Mouse (Mus musculus): ENCODE measurements around the gene Zfp560. TPM values are rescaled to one million over a fixed set of nuclear protein-coding genes. Genes with fewer than 3 reads are reported as not detected.
"Not testable (repeated sequence)": the region's sequence is repeated elsewhere in the genome, so short reads cannot be mapped to it uniquely, and the experiment has no call there.

Gene Zfp560
- 30.9 and 31.0 TPM in 2 replicates for polyA plus RNA-seq (2016; fragmentation: Nextera tagmentation; extraction: Ambion mirVana)

DNA sequence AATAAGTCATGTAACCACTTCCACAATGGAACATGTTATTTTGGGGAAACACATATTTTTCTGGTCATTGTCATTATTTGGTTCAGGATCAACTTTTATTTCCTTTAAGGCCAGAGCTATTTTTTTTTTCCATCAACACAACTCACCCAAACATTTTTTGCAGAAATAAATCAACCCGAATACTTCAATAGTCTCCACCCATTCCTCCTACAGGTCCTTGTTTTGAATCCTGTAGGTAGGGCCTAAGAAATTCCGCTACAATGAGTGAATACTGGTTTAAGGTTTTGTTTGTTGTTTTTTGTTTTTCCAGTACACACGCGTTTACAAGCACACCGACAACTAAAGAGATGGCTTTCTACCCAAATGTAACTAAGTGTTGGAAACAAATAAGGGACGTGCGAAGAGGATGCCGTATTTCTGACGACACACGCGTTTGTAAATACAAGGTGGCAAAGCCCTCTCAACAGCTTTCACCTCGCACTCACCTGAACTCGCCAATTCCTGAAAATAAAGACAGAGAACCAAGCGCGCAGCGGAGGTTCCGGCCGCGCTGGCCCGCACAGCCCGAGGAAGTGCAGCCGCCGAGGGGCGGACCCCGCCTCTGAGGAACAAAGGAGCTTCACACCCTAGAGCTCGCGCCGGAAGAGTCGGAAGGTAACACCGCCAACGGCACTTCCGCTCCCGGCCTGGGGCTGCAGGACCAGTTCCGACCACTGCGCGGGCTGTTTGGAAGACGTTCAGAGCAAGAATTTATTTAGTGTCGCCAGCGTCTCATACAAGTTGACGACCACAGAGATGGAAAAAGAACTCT, at the start of gene Zfp560:
Gene Zfp560, minus strand, starts transcription at position 646 of the 811 bp plus-strand sequence.
- Histone ChIP-seq H3K27me3 (replicated peaks; ENCODE audit: low read depth, poor library complexity, severe bottlenecking) (no peaks in the 10 kb centered on the region), H3K4me3 (peak within 1 kb of the TSS; percentile 62), H3K4me1 (peaks cover 11% of the 10 kb centered on the region), H3K36me3 (replicated peaks) (no peaks in the 10 kb centered on the region), H3K9me3 (peaks cover 24% of the 10 kb centered on the region), H3K27ac (replicated peaks) (peak within 1 kb of the TSS; percentile 77)
- peak; percentile 95 for DNase-seq (ENCODE audit: low spot score)
- 3% methylated on average over 40 of the region's 40 CpGs for WGBS

DNA sequence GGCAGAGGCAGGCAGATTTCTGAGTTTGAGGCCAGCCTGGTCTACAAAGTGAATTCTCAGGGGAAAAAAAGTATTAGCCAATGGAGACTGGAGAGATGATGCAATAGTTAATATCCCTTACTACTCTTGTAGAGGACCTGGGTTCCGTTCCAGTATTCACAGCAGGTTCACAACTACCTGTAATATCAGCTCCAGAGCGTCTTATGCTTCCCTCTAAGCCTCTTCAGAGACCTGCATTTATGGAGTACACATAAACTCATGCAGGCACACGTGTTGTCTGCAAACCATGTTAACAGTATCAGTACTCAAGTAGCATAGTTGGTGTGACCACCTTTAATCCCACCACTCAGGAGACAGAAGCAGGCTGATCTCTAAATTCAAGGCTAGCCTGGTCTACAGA, 45.0 kb upstream of the Zfp560 start:
- Histone ChIP-seq H3K27me3 (replicated peaks; ENCODE audit: low read depth, poor library complexity, severe bottlenecking) (no peaks in the 10 kb centered on the region), H3K27ac (replicated peaks) (no peak overlapping the region), H3K4me3 (no peak overlapping the region), H3K4me1 (no peaks in the 10 kb centered on the region), H3K9me3 (no peaks in the 10 kb centered on the region), H3K36me3 (replicated peaks) (peaks cover 20% of the 10 kb centered on the region)
- DNase-seq (ENCODE audit: low spot score) = no peak
- 86% methylated on average over 3 of the region's 3 CpGs for WGBS

DNA sequence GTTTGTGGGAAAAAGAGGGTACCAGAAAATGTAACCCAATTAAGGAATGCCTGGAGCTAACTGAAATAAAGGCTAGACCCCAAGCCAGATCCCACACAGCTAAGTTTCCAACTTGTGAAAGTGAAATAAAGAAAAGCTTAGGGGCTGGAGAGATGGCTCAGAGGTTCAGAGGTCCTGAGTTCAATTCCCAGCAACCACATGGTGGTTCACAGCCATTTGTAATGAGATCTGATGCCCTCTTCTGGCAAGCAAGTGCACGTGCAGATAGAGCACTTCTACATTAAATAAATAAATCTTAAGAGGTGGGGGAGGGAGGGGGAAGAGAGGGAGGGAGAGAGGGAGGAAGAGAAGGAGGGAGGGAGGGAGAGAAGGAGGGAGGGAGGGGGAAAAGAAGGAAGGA, 26.5 kb upstream of the Zfp560 start:
- Histone ChIP-seq H3K36me3 (replicated peaks) (no peaks in the 10 kb centered on the region), H3K27ac (replicated peaks) (no peak overlapping the region), H3K27me3 (replicated peaks; ENCODE audit: low read depth, poor library complexity, severe bottlenecking) (no peaks in the 10 kb centered on the region), H3K4me1 (no peaks in the 10 kb centered on the region), H3K9me3 (no peaks in the 10 kb centered on the region), H3K4me3 (no peak overlapping the region)
- 29% methylated on average over 1 of the region's 1 CpGs for WGBS
- no peak for DNase-seq (ENCODE audit: low spot score)

DNA sequence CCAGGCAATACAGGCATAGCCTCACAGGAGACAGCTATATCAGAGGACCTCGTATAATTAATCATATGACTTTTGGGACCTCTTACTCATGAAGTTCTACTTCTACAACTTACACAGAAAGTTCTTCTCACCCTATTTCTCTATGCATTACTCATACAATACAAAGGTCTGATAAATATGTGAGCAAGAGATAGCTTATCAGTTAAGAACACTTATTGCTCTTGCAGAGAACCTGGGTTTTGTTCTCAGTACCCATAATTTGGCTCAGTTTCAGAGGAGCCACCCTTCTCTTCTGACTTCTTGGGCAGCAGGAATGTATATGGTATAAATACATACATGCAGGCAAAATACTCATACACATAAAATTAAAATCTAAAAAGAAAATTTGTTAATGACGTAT, 24.3 kb upstream of the Zfp560 start:
- no peak overlapping the region for H3K27ac ChIP-seq (replicated peaks)
- H3K9me3 ChIP-seq = no peaks in the 10 kb centered on the region
- H3K36me3 ChIP-seq (replicated peaks) = no peaks in the 10 kb centered on the region
- no peak for DNase-seq (ENCODE audit: low spot score)
- no peaks in the 10 kb centered on the region for H3K27me3 ChIP-seq (replicated peaks; ENCODE audit: low read depth, poor library complexity, severe bottlenecking)
- WGBS = 83% methylated on average over 2 of the region's 2 CpGs
- no peak overlapping the region for H3K4me3 ChIP-seq
- H3K4me1 ChIP-seq = no peaks in the 10 kb centered on the region

DNA sequence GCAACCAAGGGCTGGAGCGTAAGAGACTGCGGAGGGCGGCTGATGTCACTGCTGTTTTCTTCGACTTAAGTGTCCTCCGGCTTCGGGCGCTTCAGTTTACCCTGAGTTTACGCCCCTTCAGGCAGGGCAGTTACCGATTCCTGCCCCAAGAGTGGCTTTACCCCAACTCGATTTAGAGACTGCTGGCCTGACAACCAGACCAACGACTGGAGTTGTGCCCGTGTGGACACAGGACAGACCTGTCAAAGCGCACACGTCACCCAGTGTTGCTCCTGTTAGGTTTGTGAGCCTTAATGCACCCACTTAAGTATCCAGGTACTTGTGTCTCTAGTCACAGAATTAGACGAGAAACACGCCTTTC, 346 bp upstream of the Zfp560 start:
- no peaks in the 10 kb centered on the region for H3K27me3 ChIP-seq (replicated peaks; ENCODE audit: low read depth, poor library complexity, severe bottlenecking)
- H3K4me1 ChIP-seq = peaks cover 11% of the 10 kb centered on the region
- 16% methylated on average over 16 of the region's 16 CpGs for WGBS
- DNase-seq (ENCODE audit: low spot score) = no peak
- H3K4me3 ChIP-seq = peak overlapping the region; percentile 62
- H3K27ac ChIP-seq (replicated peaks) = peak overlapping the region; percentile 77
- H3K36me3 ChIP-seq (replicated peaks) = no peaks in the 10 kb centered on the region
- peaks cover 21% of the 10 kb centered on the region for H3K9me3 ChIP-seq

DNA sequence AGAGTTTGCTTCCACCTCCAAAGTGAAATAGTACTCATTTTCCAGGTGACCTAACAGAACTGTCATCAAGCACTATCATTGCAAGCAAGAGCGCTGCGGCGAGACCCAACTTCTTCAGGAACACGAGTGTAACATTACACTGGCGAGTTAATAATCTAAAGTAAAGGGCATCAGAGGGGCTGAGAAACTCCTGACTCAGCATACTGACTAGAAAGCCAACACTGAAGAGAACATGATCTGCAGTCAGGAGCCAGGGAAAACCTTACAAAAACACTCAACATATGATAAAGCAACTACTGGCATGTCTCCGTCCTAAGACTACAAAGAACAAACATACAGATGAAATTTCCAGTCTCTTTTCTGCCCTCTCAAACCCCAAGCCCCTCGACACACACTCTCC, 1.3 kb downstream of the Zfp560 start:
- Histone ChIP-seq H3K27ac (replicated peaks) (no peak overlapping the region), H3K4me3 (peak overlapping the region; percentile 62), H3K4me1 (peaks cover 11% of the 10 kb centered on the region), H3K36me3 (replicated peaks) (no peaks in the 10 kb centered on the region), H3K27me3 (replicated peaks; ENCODE audit: low read depth, poor library complexity, severe bottlenecking) (no peaks in the 10 kb centered on the region), H3K9me3 (peaks cover 22% of the 10 kb centered on the region)
- WGBS = 91% methylated on average over 7 of the region's 7 CpGs
- no peak for DNase-seq (ENCODE audit: low spot score)

DNA sequence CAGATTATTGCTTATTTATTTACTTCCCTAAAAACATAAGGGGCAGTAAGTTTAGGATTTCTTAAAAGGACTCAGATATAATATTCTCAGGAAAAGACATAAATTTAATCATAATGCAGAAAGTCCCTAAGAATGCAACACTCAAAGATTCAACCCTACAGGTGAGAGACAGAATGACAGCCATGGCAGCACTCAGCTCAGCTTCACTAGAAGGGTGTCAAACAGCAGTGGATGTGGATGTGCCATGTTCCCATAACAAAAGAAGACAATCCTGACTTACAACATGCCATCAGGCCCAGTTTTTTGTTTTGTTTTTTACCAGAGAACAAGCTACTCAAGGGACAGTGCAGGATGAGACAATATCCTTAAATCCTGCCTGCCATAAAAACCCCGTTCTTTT, 10.3 kb downstream of the Zfp560 start:
- H3K4me1 ChIP-seq = no peaks in the 10 kb centered on the region
- H3K4me3 ChIP-seq = no peak overlapping the region
- no peaks in the 10 kb centered on the region for H3K27me3 ChIP-seq (replicated peaks; ENCODE audit: low read depth, poor library complexity, severe bottlenecking)
- WGBS = 89% methylated on average over 1 of the region's 1 CpGs
- H3K36me3 ChIP-seq (replicated peaks) = no peaks in the 10 kb centered on the region
- no peak overlapping the region for H3K27ac ChIP-seq (replicated peaks)
- DNase-seq (ENCODE audit: low spot score) = no peak
- peaks cover 16% of the 10 kb centered on the region for H3K9me3 ChIP-seq

DNA sequence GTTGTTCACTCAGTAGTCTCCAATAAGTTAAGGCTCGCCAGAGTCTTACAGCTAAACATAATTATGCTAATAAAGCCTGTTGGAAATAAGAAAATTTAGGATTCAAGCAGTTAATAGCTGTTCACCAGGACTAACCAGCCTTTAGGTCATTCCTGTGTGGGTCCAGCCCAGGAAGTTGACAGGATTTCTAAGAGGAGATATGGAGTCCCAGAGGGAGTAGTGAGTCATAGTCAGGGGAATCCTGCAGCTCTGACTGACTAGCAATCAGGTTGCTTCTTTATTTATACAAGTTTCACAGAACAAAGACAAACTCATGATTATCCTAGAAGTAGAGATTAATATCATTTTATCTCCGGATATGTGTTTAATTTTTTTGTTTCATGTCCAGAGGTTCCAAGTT, 17.7 kb downstream of the Zfp560 start:
- no peak overlapping the region for H3K27ac ChIP-seq (replicated peaks)
- H3K36me3 ChIP-seq (replicated peaks) = peaks cover 14% of the 10 kb centered on the region
- H3K4me3 ChIP-seq = no peak overlapping the region
- no peaks in the 10 kb centered on the region for H3K27me3 ChIP-seq (replicated peaks; ENCODE audit: low read depth, poor library complexity, severe bottlenecking)
- H3K4me1 ChIP-seq = no peaks in the 10 kb centered on the region
- peaks cover 20% of the 10 kb centered on the region; the same call in 1 of the 2 replicates for H3K9me3 ChIP-seq
- DNase-seq (ENCODE audit: low spot score) = no peak
- WGBS = 95% methylated on average over 2 of the region's 2 CpGs

DNA sequence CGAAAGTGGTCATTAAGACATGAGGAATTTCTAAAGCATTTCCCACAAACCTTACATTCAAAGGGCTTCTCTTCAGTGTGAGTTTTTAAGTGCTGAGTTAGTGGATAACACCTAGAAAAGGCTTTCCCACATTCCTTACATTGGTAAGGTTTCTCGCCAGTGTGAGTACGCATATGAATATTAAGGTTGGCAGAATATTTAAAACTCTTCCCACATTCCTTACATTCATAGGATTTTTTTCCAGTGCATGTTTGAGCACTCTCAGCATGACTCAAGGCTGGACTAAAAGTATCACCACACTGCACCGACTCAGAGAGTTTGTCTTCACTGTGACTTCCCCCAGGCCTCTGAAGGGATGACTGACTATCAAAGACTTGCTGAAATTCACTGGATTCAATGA, 36.5 kb downstream of the Zfp560 start:
- Histone ChIP-seq H3K4me1 (no peaks in the 10 kb centered on the region), H3K27me3 (replicated peaks; ENCODE audit: low read depth, poor library complexity, severe bottlenecking) (no peaks in the 10 kb centered on the region), H3K9me3 (peaks cover 7% of the 10 kb centered on the region), H3K36me3 (replicated peaks) (peaks cover 53% of the 10 kb centered on the region), H3K4me3 (no peak overlapping the region), H3K27ac (replicated peaks) (no peak overlapping the region)
- DNase-seq (ENCODE audit: low spot score) = no peak
- 91% methylated on average over 4 of the region's 4 CpGs for WGBS

DNA sequence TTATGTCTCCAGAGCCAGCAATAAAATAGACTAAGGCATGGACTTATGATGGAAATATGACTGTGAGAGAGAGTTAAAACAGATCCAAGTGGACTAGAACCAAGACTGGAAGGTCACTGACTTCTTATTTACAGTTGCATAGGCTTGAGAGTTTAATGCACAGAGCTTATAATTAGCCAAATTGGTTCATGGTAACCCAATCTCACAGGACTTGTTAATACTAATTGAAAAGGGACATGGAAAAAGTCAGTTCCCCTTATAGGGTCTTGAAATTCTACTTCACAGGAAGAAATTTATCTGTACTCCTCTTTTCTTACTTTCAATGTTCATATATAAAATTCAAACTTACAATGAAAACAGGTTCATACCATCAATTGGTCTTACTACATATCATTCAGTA, 49.0 kb downstream of the Zfp560 start, which contains the start of gene Olfr18:
Gene Olfr18, minus strand, starts transcription at position 101 of the 400 bp plus-strand sequence.
- H3K4me3 ChIP-seq = no peak within 1 kb of the TSS
- no peaks in the 10 kb centered on the region for H3K4me1 ChIP-seq
- DNase-seq (ENCODE audit: low spot score) = no peak
- H3K27me3 ChIP-seq (replicated peaks; ENCODE audit: low read depth, poor library complexity, severe bottlenecking) = no peaks in the 10 kb centered on the region
- H3K9me3 ChIP-seq = peaks cover 4% of the 10 kb centered on the region; the same call in 1 of the 2 replicates
- H3K36me3 ChIP-seq (replicated peaks) = no peaks in the 10 kb centered on the region
- no peak within 1 kb of the TSS for H3K27ac ChIP-seq (replicated peaks)

DNA sequence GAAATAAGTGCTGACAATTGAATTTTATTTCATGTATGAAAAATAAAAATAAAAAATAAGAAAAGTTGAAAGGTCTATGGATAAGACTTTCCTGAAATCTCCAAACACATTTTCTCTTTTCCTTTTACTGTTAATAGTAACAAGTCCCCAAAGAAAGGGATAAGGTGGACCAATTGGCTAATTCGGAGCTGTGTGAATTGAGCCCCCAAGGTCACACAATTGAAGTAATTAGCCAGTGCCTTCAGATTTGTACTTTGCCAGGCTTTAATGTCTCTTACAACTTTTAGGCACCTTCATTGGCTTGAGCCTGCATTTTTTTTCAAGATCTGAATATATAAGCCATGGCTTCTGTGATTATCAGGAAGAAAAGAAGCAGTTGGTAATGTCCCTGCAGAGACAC, 86.7 kb downstream of the Zfp560 start, which contains the start of gene Olfr873:
Gene Olfr873, plus strand, starts transcription at position 301 of the 400 bp plus-strand sequence.
- WGBS = 82% methylated on average over 1 of the region's 1 CpGs
- Histone ChIP-seq H3K9me3 (peaks cover 20% of the 10 kb centered on the region), H3K27me3 (replicated peaks; ENCODE audit: low read depth, poor library complexity, severe bottlenecking) (no peaks in the 10 kb centered on the region), H3K4me3 (no peak within 1 kb of the TSS), H3K27ac (replicated peaks) (no peak within 1 kb of the TSS), H3K36me3 (replicated peaks) (no peaks in the 10 kb centered on the region), H3K4me1 (no peaks in the 10 kb centered on the region)
- no peak for DNase-seq (ENCODE audit: low spot score)

DNA sequence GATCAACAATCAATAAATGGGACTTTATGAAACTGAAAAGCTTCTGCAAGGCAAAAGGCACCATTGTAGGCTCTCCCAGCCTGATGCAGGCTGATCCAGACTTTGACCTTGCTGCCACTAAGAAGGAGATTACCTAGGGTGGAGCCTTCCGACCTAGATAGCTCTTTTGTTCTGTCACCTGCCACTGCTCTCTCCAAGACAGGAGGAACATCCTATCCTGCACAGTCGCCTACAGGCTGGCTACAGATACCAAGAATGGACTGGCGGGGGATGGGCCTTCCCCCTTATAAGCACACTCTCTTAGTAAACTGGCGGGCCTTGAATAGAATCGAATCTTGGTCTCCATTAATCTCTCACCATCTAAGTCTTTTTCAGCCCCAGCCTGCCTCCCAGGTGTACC, 89.4 kb downstream of the Zfp560 start:
- H3K9me3 ChIP-seq = peaks cover 16% of the 10 kb centered on the region
- 83% methylated on average over 5 of the region's 5 CpGs for WGBS
- H3K27ac ChIP-seq (replicated peaks); H3K27me3 ChIP-seq (replicated peaks; ENCODE audit: low read depth, poor library complexity, severe bottlenecking); H3K36me3 ChIP-seq (replicated peaks); DNase-seq (ENCODE audit: low spot score); H3K4me3 ChIP-seq; H3K4me1 ChIP-seq: not testable (repeated sequence)
